Mouse (Mus musculus): ENCODE results near the gene Pard3.

GRCm38 (mm10) chr8:127280299-127280974 is 216.7 kb downstream of the Pard3 start:
- no peak for TF ChIP-seq CTCF (IDR thresholded peaks at IDR 0.05; ENCODE audit: low read depth)
- no peak for TF ChIP-seq EP300 (IDR thresholded peaks at IDR 0.05; ENCODE audit: low read depth)
